Mouse (Mus musculus) midbrain, postnatal 0 days (tissue): ENCODE data around the gene 9030612E09Rik. TPM values are rescaled to one million over a fixed set of nuclear protein-coding genes. Genes with fewer than 3 reads are reported as not detected.

Experiments
- ATAC-seq: fragments of 200-750 bp; cut with Nextera tagmentation; 2 replicates; pipeline ENCODE4 v1.8.0; 2017; ENCODE audit warnings: moderate number of reproducible peaks, mild to moderate bottlenecking, moderate TSS enrichment, moderate library complexity; ENCODE audit not compliant: low FRiP score
- DNase-seq: peaks from one replicate; pipeline ENCODE4 v3.0.0-alpha.2; 2015; ENCODE audit warnings: low spot score
- H3K27ac ChIP-seq: fragments of 300-500 bp; sonication (generic); 2 replicates; pipeline ENCODE4 v1.5.1; 2014; ENCODE audit warnings: low read depth, mild to moderate bottlenecking, low read length, mixed read lengths
- H3K27me3 ChIP-seq: fragments of 300-500 bp; sonication (generic); 2 replicates; pipeline ENCODE4 v1.6.1; 2014; ENCODE audit warnings: low read length, control low read depth, mixed read lengths; ENCODE audit not compliant: insufficient read depth
- H3K36me3 ChIP-seq: fragments of 300-500 bp; sonication (generic); 2 replicates; pipeline ENCODE4 v1.6.1; 2014; ENCODE audit warnings: low read length, control low read depth, mixed read lengths; ENCODE audit not compliant: insufficient read depth
- H3K4me1 ChIP-seq: fragments of 300-500 bp; sonication (generic); 2 replicates; pipeline ENCODE4 v1.6.1; 2014; ENCODE audit warnings: mild to moderate bottlenecking, control low read depth, antibody characterized with exemption, low read length, mixed read lengths; ENCODE audit not compliant: insufficient read depth
- H3K4me2 ChIP-seq: fragments of 300-500 bp; sonication (generic); 2 replicates; pipeline ENCODE4 v1.6.1; 2014; ENCODE audit warnings: low read depth, mild to moderate bottlenecking, low read length, mixed read lengths; ENCODE audit not compliant: poor library complexity, severe bottlenecking
- H3K4me3 ChIP-seq: fragments of 300-500 bp; sonication (generic); 2 replicates; pipeline ENCODE4 v1.5.1; 2014; ENCODE audit warnings: low read depth, mild to moderate bottlenecking, low read length, moderate library complexity
- H3K9ac ChIP-seq: fragments of 300-500 bp; sonication (generic); replicated peaks from 2 replicates; pipeline ENCODE4 v1.6.1; 2014; ENCODE audit warnings: mild to moderate bottlenecking, low read length, moderate library complexity, mixed read lengths; ENCODE audit not compliant: poor library complexity, severe bottlenecking
- H3K9me3 ChIP-seq: fragments of 300-500 bp; sonication (generic); 2 replicates; pipeline ENCODE4 v1.6.1; 2016; ENCODE audit warnings: low read length, control low read depth
- CTCF ChIP-seq: IDR thresholded peaks from 2 replicates; pipeline ENCODE4 v1.5.1; 2016; ENCODE audit warnings: antibody characterized with exemption, mild to moderate bottlenecking
- WGBS: fragments of 180-500 bp; shearing (Covaris S2); extraction: QIAGEN DNeasy Blood & Tissue Kit; methylation state at CpG from one replicate; pipeline ENCODE4 v1.1.7; 2014; 5-methylcytosine and 5-hydroxymethylcytosine counted together
- polyA plus RNA-seq: library from polyadenylated mRNA; unstranded; fragments of >200 nt; fragmentation: Nextera tagmentation; extraction: Ambion mirVana; gene quantifications from 2 replicates; pipeline ENCODE4 v1.2.1, GENCODE M21; 2015
- total RNA-seq: library from RNA; depleted of rRNA; stranded (reverse); fragments of >200 nt; gene quantifications from 2 replicates; pipeline ENCODE4 v1.2.3, GENCODE M21; 2014

The 9030612E09Rik gene
- total and polyA plus RNA-seq, 2 experiments from 2014 or later = 0.93 to 1.5 TPM

DNA sequence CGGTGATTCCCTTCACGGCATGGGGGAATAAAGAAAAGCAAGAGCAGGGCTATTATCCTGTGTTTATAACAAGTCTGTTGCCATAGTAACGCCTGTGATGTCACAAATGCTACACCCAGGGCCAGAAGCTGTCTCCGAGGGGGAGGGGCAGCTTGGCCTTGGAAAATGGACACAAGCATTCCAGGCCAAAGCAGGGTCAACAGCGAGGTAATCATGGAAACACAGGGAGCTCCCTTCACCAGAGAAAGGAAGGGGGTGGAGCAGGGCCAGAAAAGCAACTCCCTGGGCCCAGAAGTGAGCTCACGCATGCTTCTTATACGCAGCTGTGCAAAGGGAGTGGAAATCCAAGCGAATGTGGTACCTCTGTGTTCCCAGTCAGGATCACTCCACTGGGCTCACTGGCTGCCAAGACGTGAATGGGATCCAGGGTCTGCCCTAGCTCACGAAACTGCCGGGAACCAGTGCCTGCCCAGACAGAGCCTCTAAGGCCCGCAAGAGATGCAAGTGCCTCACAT lies 19.4 kb upstream of the 9030612E09Rik start:
- Histone ChIP-seq H3K36me3 (peaks cover 9% of the 10 kb centered on the region), H3K9ac (no peak overlapping the region), H3K4me3 (no peak overlapping the region), H3K4me2 (peak overlapping the region; percentile 7; the same call in 1 of the 2 replicates), H3K27me3 (no peaks in the 10 kb centered on the region), H3K9me3 (no peaks in the 10 kb centered on the region), H3K27ac (peak overlapping the region; percentile 57), H3K4me1 (peaks cover 14% of the 10 kb centered on the region; the same call in 1 of the 2 replicates)
- WGBS = 8% methylated on average over 12 of the region's 12 CpGs
- no peak for TF ChIP-seq CTCF
- ATAC-seq (peak; percentile 76), DNase-seq (peak; percentile 89)

DNA sequence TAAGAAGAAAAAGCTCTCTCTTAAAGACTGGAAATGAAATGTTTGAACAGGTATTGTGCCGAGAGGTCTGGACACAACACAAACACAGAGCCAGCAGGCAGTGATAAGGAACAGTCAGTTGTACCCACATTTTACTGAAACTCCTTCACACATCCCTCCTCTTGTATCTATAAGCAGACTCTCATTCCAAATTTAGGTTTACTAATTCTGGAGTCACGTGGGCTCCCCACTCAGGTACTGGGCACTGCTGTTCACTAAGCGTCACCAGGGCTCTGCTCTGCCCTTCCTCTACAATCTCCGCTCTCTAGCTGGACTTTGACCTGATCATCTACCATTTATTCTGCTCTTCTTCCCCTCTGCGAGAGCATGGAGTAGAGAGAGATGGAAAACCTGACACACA lies 15.6 kb upstream of the 9030612E09Rik start:
- H3K27ac ChIP-seq = no peak overlapping the region
- 80% methylated on average over 5 of the region's 5 CpGs for WGBS
- 0 out of 2 replicates have a peak, but pooled peaks cover 3% of the 10 kb centered on the region for H3K36me3 ChIP-seq
- no peak for ATAC-seq
- H3K9me3 ChIP-seq = no peaks in the 10 kb centered on the region
- peaks cover 14% of the 10 kb centered on the region; the same call in 1 of the 2 replicates for H3K4me1 ChIP-seq
- H3K4me2 ChIP-seq = no peak overlapping the region
- TF ChIP-seq CTCF = no peak
- H3K9ac ChIP-seq = no peak overlapping the region
- no peak overlapping the region for H3K4me3 ChIP-seq
- H3K27me3 ChIP-seq = no peaks in the 10 kb centered on the region
- DNase-seq = no peak

DNA sequence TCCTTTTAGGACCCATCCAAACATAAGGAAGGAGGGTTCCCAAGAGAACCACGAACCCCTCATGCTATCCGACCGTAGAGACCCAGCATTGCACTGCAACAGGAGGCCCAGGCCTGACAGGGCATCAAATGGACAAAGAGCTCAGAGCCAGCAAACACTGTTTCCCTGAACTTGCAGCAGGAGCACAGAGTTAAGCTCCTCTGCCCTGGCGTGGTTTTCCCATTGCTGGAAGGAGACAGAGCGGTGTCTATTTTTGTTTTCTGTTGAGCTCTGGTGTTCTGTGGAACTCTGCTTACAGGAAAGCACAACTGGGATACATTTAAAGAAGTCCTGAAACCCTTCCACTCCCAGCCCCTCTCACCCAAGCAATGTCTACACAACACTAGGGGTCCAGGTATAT lies 15.2 kb upstream of the 9030612E09Rik start:
- WGBS = 82% methylated on average over 5 of the region's 5 CpGs
- 0 out of 2 replicates have a peak, but pooled peaks cover 3% of the 10 kb centered on the region for H3K36me3 ChIP-seq
- TF ChIP-seq CTCF = no peak
- ATAC-seq (no peak), DNase-seq (no peak)
- no peaks in the 10 kb centered on the region for H3K9me3 ChIP-seq
- no peak overlapping the region for H3K4me2 ChIP-seq
- no peak overlapping the region for H3K27ac ChIP-seq
- H3K9ac ChIP-seq = no peak overlapping the region
- no peak overlapping the region for H3K4me3 ChIP-seq
- peaks cover 10% of the 10 kb centered on the region; the same call in 1 of the 2 replicates for H3K4me1 ChIP-seq
- no peaks in the 10 kb centered on the region for H3K27me3 ChIP-seq

DNA sequence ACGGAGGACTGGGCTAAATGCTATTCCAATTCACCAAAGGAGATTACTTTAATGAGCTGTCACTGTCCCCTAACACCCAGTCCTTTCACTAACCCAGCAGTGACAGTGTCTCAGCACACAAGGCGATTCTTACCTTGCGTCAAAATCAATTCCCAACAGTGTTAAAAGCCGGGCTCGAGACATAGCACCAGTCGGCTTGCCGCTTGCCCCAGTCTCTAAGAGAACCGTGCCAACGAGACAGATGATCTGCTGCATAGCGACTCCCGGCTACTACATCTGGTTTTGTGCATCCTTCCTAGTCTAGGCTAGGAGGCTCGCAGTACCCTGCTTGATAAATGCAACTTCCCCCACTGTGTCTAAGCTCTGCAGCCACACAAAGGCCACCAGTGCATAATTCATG lies 12.2 kb upstream of the 9030612E09Rik start:
- TF ChIP-seq CTCF = no peak
- H3K4me1 ChIP-seq = no peaks in the 10 kb centered on the region; the same call in 1 of the 2 replicates
- ATAC-seq = no peak
- 52% methylated on average over 12 of the region's 12 CpGs for WGBS
- DNase-seq = peak; percentile 17
- H3K36me3 ChIP-seq = 0 out of 2 replicates have a peak, but pooled peaks cover 3% of the 10 kb centered on the region
- no peak overlapping the region for H3K4me3 ChIP-seq
- 0 out of 2 replicates have a peak overlapping the region, but pooled peaks have one; percentile 6 for H3K27ac ChIP-seq
- H3K27me3 ChIP-seq = no peaks in the 10 kb centered on the region
- 0 out of 2 replicates have a peak overlapping the region, but pooled peaks have one; percentile 2 for H3K4me2 ChIP-seq
- no peak overlapping the region for H3K9ac ChIP-seq
- no peaks in the 10 kb centered on the region for H3K9me3 ChIP-seq

DNA sequence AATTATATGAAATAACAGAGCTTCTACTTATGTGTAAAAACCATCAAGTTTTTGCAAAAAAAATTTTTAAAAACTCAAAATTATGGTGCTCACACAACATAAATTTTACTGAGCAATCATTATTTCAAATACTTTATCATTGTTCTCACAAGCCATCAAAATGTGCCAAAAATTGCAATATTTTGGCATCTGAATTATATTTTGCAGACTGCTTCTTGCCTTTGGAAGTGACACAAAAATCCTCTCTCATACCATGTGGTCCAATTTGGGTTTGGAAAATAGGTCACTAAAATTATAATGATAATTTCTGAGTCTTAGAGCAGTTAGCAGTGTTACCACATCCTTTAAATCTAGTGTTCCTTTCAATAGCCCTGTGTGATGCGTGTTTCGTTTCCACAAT lies 10.1 kb upstream of the 9030612E09Rik start:
- Histone ChIP-seq H3K27ac (no peak overlapping the region), H3K4me2 (no peak overlapping the region), H3K36me3 (no peaks in the 10 kb centered on the region), H3K4me1 (peaks cover 2% of the 10 kb centered on the region; the same call in 1 of the 2 replicates), H3K4me3 (no peak overlapping the region), H3K9me3 (no peaks in the 10 kb centered on the region), H3K9ac (no peak overlapping the region), H3K27me3 (no peaks in the 10 kb centered on the region)
- no peak for TF ChIP-seq CTCF
- no peak for DNase-seq
- ATAC-seq = no peak
- 95% methylated on average over 2 of the region's 2 CpGs for WGBS

DNA sequence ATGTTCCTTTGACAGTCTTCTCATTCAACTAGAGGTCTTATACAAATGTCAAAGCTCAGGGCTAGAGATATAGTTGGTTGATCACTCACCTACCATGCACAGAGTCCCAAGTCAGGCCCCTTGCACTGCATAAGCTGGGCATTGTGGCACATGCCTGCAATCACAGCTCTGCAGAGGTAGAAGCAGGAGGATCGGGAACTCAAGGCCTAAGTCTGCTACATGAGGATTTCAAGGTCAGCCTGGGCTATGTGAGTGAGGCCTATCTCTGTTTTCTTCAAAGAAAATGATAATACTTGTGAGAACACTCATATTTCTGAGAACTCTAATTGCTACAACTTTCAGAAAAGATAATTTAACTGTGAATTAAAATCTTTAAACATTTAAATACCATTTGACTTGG lies 8.4 kb upstream of the 9030612E09Rik start:
- no peak overlapping the region for H3K9ac ChIP-seq
- H3K36me3 ChIP-seq = no peaks in the 10 kb centered on the region
- H3K27ac ChIP-seq = no peak overlapping the region
- no peak for DNase-seq
- ATAC-seq = no peak
- peaks cover 3% of the 10 kb centered on the region; the same call in 1 of the 2 replicates for H3K4me1 ChIP-seq
- H3K4me3 ChIP-seq = no peak overlapping the region
- H3K27me3 ChIP-seq = no peaks in the 10 kb centered on the region
- TF ChIP-seq CTCF = no peak
- H3K9me3 ChIP-seq = no peaks in the 10 kb centered on the region
- no peak overlapping the region for H3K4me2 ChIP-seq
- 89% methylated on average over 1 of the region's 1 CpGs for whole genome bisulfite sequencing
